Mouse (Mus musculus): ENCODE measurements at regions not wholly inside any gene's neighbourhood (a gene's known extent, or its start where the extent isn't known, plus 50 kb on each side); places are given as distances from the start of the nearest gene placed in this dataset.

- Histone ChIP-seq H3K4me1 (ENCODE audit: control insufficient read depth, insufficient read depth, insufficient read length, low read length) (no peaks in the 10 kb centered on the region), H3K27me3 (ENCODE audit: control insufficient read depth, insufficient read depth, low read length) (no peaks in the 10 kb centered on the region), H3K36me3 (ENCODE audit: control insufficient read depth, insufficient read depth, low read length) (no peaks in the 10 kb centered on the region), H3K4me3 (ENCODE audit: low read depth, low read length) (no peak overlapping the region), H3K27ac (ENCODE audit: insufficient read depth, low read depth, low read length) (no peak overlapping the region)
- WGBS, result 40% methylated on average over 3 of the region's 3 CpGs
- TF ChIP-seq POLR2A (IDR thresholded peaks at IDR 0.05; ENCODE audit: low read depth, low read length) (no peak), CTCF (IDR thresholded peaks at IDR 0.05; ENCODE audit: extremely low read depth, insufficient read length, insufficient replicate concordance, low read depth, low read length) (no peak)
Measured at GRCm38 (mm10) chr2:50704297-50704696, 407.7 kb upstream of the Mmadhc start.

- Histone ChIP-seq H3K27ac (ENCODE audit: insufficient read depth, low read depth, low read length) (no peak overlapping the region), H3K4me3 (ENCODE audit: low read depth, low read length) (no peak overlapping the region), H3K27me3 (ENCODE audit: control insufficient read depth, insufficient read depth, low read length) (no peaks in the 10 kb centered on the region), H3K36me3 (ENCODE audit: control insufficient read depth, insufficient read depth, low read length) (no peaks in the 10 kb centered on the region), H3K4me1 (ENCODE audit: control insufficient read depth, insufficient read depth, insufficient read length, low read length) (no peaks in the 10 kb centered on the region)
- no peak for TF ChIP-seq CTCF (IDR thresholded peaks at IDR 0.05; ENCODE audit: extremely low read depth, insufficient read length, insufficient replicate concordance, low read depth, low read length)
- no peak for TF ChIP-seq POLR2A (IDR thresholded peaks at IDR 0.05; ENCODE audit: low read depth, low read length)
- 87% methylated on average over 15 of the region's 15 CpGs for WGBS
Measured at GRCm38 (mm10) chr2:50702584-50703450, 406.2 kb upstream of the Mmadhc start.

- no peak for TF ChIP-seq CTCF (IDR thresholded peaks at IDR 0.05; ENCODE audit: extremely low read depth, insufficient read length, insufficient replicate concordance, low read depth, low read length)
- no peak for TF ChIP-seq POLR2A (IDR thresholded peaks at IDR 0.05; ENCODE audit: low read depth, low read length)
- Histone ChIP-seq H3K27ac (ENCODE audit: insufficient read depth, low read depth, low read length) (no peak overlapping the region), H3K27me3 (ENCODE audit: control insufficient read depth, insufficient read depth, low read length) (no peaks in the 10 kb centered on the region), H3K36me3 (ENCODE audit: control insufficient read depth, insufficient read depth, low read length) (no peaks in the 10 kb centered on the region), H3K4me1 (ENCODE audit: control insufficient read depth, insufficient read depth, insufficient read length, low read length) (no peaks in the 10 kb centered on the region), H3K4me3 (ENCODE audit: low read depth, low read length) (no peak overlapping the region)
- 68% methylated on average over 6 of the region's 6 CpGs for WGBS
Measured at GRCm38 (mm10) chr2:50698841-50699240, 402.2 kb upstream of the Mmadhc start.

- Histone ChIP-seq H3K27me3 (ENCODE audit: control insufficient read depth, insufficient read depth, low read length) (no peaks in the 10 kb centered on the region), H3K4me3 (ENCODE audit: low read depth, low read length) (no peak overlapping the region), H3K36me3 (ENCODE audit: control insufficient read depth, insufficient read depth, low read length) (no peaks in the 10 kb centered on the region), H3K4me1 (ENCODE audit: control insufficient read depth, insufficient read depth, insufficient read length, low read length) (no peaks in the 10 kb centered on the region), H3K27ac (ENCODE audit: insufficient read depth, low read depth, low read length) (no peak overlapping the region)
- TF ChIP-seq CTCF (IDR thresholded peaks at IDR 0.05; ENCODE audit: extremely low read depth, insufficient read length, insufficient replicate concordance, low read depth, low read length), result no peak
- TF ChIP-seq POLR2A (IDR thresholded peaks at IDR 0.05; ENCODE audit: low read depth, low read length), result no peak
Measured at GRCm38 (mm10) chr2:50696575-50696974, 400.0 kb upstream of the Mmadhc start.

- H3K4me3 ChIP-seq (ENCODE audit: low read depth, low read length), result no peak overlapping the region
- no peak overlapping the region for H3K27ac ChIP-seq (ENCODE audit: insufficient read depth, low read depth, low read length)
- no peaks in the 10 kb centered on the region for H3K27me3 ChIP-seq (ENCODE audit: control insufficient read depth, insufficient read depth, low read length)
- H3K36me3 ChIP-seq (ENCODE audit: control insufficient read depth, insufficient read depth, low read length), result no peaks in the 10 kb centered on the region
- WGBS, result 82% methylated on average over 2 of the region's 2 CpGs
- TF ChIP-seq CTCF (IDR thresholded peaks at IDR 0.05; ENCODE audit: extremely low read depth, insufficient read length, insufficient replicate concordance, low read depth, low read length) (no peak), POLR2A (IDR thresholded peaks at IDR 0.05; ENCODE audit: low read depth, low read length) (no peak)
- H3K4me1 ChIP-seq (ENCODE audit: control insufficient read depth, insufficient read depth, insufficient read length, low read length), result no peaks in the 10 kb centered on the region
Measured at GRCm38 (mm10) chr2:50694849-50695248, 398.2 kb upstream of the Mmadhc start.

GRCm38 (mm10) chr2:50693784-50694350 is 397.3 kb upstream of the Mmadhc start:
- H3K27ac ChIP-seq (ENCODE audit: insufficient read depth, low read depth, low read length), result no peak overlapping the region
- 84% methylated on average over 7 of the region's 7 CpGs for WGBS
- TF ChIP-seq POLR2A (IDR thresholded peaks at IDR 0.05; ENCODE audit: low read depth, low read length) (no peak), CTCF (IDR thresholded peaks at IDR 0.05; ENCODE audit: extremely low read depth, insufficient read length, insufficient replicate concordance, low read depth, low read length) (no peak)
- H3K4me3 ChIP-seq (ENCODE audit: low read depth, low read length), result no peak overlapping the region
- no peaks in the 10 kb centered on the region for H3K36me3 ChIP-seq (ENCODE audit: control insufficient read depth, insufficient read depth, low read length)
- no peaks in the 10 kb centered on the region for H3K27me3 ChIP-seq (ENCODE audit: control insufficient read depth, insufficient read depth, low read length)
- no peaks in the 10 kb centered on the region for H3K4me1 ChIP-seq (ENCODE audit: control insufficient read depth, insufficient read depth, insufficient read length, low read length)

Data from small intestine, adult 2 months (tissue).